Mouse (Mus musculus): ENCODE data around the gene Aoah. TPM values are rescaled to one million over a fixed set of nuclear protein-coding genes. Genes with fewer than 3 reads are reported as not detected.

Gene Aoah
- total and polyA plus RNA-seq, 3 experiments = 0.17 TPM; not detected in 2

GRCm38 (mm10) chr13:20829181-20829900 is 35.4 kb downstream of the Aoah start:
- Histone ChIP-seq H3K27ac (ENCODE audit: insufficient read depth, low read depth) (no peak overlapping the region), H3K4me2 (ENCODE audit: insufficient read depth, low read depth, poor library complexity, severe bottlenecking) (no peak overlapping the region), H3K9me3 (replicated peaks; ENCODE audit: low read length) (no peaks in the 10 kb centered on the region), H3K9ac (ENCODE audit: insufficient read depth, low read depth) (no peak overlapping the region), H3K4me1 (ENCODE audit: control insufficient read depth in 1 of 2, insufficient read depth in 2 of 2) (no peaks in the 10 kb centered on the region), H3K4me3 (replicated peaks in 1 of 3; ENCODE audit: low read depth in 2 of 3, low read length in 2 of 3, poor library complexity in 1 of 3) (no peak overlapping the region), H3K79me2 (replicated peaks; ENCODE audit: control insufficient read depth, extremely low read depth, insufficient read depth, poor library complexity, severe bottlenecking) (no peaks in the 10 kb centered on the region), H3K27me3 (replicated peaks) (no peaks in the 10 kb centered on the region), H3K36me3 (replicated peaks in 1 of 2; ENCODE audit: control insufficient read depth in 1 of 2, insufficient read depth in 1 of 2, low read length in 1 of 2) (no peaks in the 10 kb centered on the region)
- in situ Hi-C loops (cut with MboI; ENCODE audit: low pct_ligation_motif_present, low pct_unique_long_range_greater_than_20kb, low sequenced_read_pairs) = no loop called here
- DNase-seq (ENCODE audit: extremely low read depth) = no peak
- TF ChIP-seq ZNF384 (IDR thresholded peaks at IDR 0.05; ENCODE audit: low read depth, low read length) = no peak
- TF ChIP-seq POLR2AphosphoS2 (IDR thresholded peaks at IDR 0.05; ENCODE audit: low read depth, low read length) = no peak
- TF ChIP-seq MXI1 (IDR thresholded peaks at IDR 0.05; ENCODE audit: low read depth, low read length) = no peak
- TF ChIP-seq GABPA (IDR thresholded peaks at IDR 0.05; ENCODE audit: insufficient replicate concordance, low read depth, low read length) = no peak
- no peak for TF ChIP-seq CTCF (conservative IDR thresholded peaks at IDR 0.05 in 1 of 2, IDR thresholded peaks at IDR 0.05 in 1 of 2; ENCODE audit: low read depth in 2 of 2, low read length in 2 of 2)
- TF ChIP-seq POLR2A (IDR thresholded peaks at IDR 0.05; ENCODE audit: low read depth, low read length) = no peak
- TF ChIP-seq CHD2 (IDR thresholded peaks at IDR 0.05; ENCODE audit: low read length) = no peak
- TF ChIP-seq MAZ (IDR thresholded peaks at IDR 0.05; ENCODE audit: low read depth, low read length) = no peak
- dilution Hi-C loops (cut with MboI; ENCODE audit: extremely low pct_ligation_motif_present, extremely low pct_unique_long_range_greater_than_20kb, low sequenced_read_pairs) = no loop called here

- Histone ChIP-seq H3K4me2 (ENCODE audit: insufficient read depth, low read depth, poor library complexity, severe bottlenecking) (no peak overlapping the region), H3K4me3 (replicated peaks in 1 of 3; ENCODE audit: low read depth in 2 of 3, low read length in 2 of 3, poor library complexity in 1 of 3) (no peak overlapping the region), H3K27me3 (replicated peaks) (no peaks in the 10 kb centered on the region), H3K27ac (ENCODE audit: insufficient read depth, low read depth) (no peak overlapping the region), H3K9ac (ENCODE audit: insufficient read depth, low read depth) (no peak overlapping the region), H3K36me3 (replicated peaks in 1 of 2; ENCODE audit: control insufficient read depth in 1 of 2, insufficient read depth in 1 of 2, low read length in 1 of 2) (no peaks in the 10 kb centered on the region), H3K79me2 (replicated peaks; ENCODE audit: control insufficient read depth, extremely low read depth, insufficient read depth, poor library complexity, severe bottlenecking) (no peaks in the 10 kb centered on the region), H3K4me1 (ENCODE audit: control insufficient read depth in 1 of 2, insufficient read depth in 2 of 2) (no peaks in the 10 kb centered on the region), H3K9me3 (replicated peaks; ENCODE audit: low read length) (no peaks in the 10 kb centered on the region)
- in situ Hi-C loops (cut with MboI; ENCODE audit: low pct_ligation_motif_present, low pct_unique_long_range_greater_than_20kb, low sequenced_read_pairs) = no loop called here
- dilution Hi-C loops (cut with MboI; ENCODE audit: extremely low pct_ligation_motif_present, extremely low pct_unique_long_range_greater_than_20kb, low sequenced_read_pairs) = no loop called here
- TF ChIP-seq POLR2A (IDR thresholded peaks at IDR 0.05; ENCODE audit: low read depth, low read length) = no peak
- DNase-seq (ENCODE audit: extremely low read depth) = no peak
These were observed 62.0 kb downstream of the Aoah start for GRCm38 (mm10) chr13:20855893-20856292.

GRCm38 (mm10) chr13:20899372-20899771 is 105.5 kb downstream of the Aoah start:
- dilution Hi-C loops (cut with MboI; ENCODE audit: extremely low pct_ligation_motif_present, extremely low pct_unique_long_range_greater_than_20kb, low sequenced_read_pairs) = no loop called here
- H3K9me3 ChIP-seq (replicated peaks; ENCODE audit: low read length) = no peaks in the 10 kb centered on the region
- in situ Hi-C loops (cut with MboI; ENCODE audit: low pct_ligation_motif_present, low pct_unique_long_range_greater_than_20kb, low sequenced_read_pairs) = no loop called here

More at GRCm38 (mm10) chr13:20899372-20899771, 105.5 kb downstream of the Aoah start:
- DNase-seq (ENCODE audit: extremely low read depth) = no peak
- Histone ChIP-seq H3K27ac (ENCODE audit: insufficient read depth, low read depth) (no peak overlapping the region), H3K4me2 (ENCODE audit: insufficient read depth, low read depth, poor library complexity, severe bottlenecking) (no peak overlapping the region), H3K79me2 (replicated peaks; ENCODE audit: control insufficient read depth, extremely low read depth, insufficient read depth, poor library complexity, severe bottlenecking) (no peaks in the 10 kb centered on the region), H3K27me3 (replicated peaks) (no peaks in the 10 kb centered on the region), H3K4me3 (replicated peaks in 1 of 3; ENCODE audit: low read depth in 2 of 3, low read length in 2 of 3, poor library complexity in 1 of 3) (no peak overlapping the region), H3K9ac (ENCODE audit: insufficient read depth, low read depth) (no peak overlapping the region), H3K4me1 (ENCODE audit: control insufficient read depth in 1 of 2, insufficient read depth in 2 of 2) (no peaks in the 10 kb centered on the region), H3K36me3 (replicated peaks in 1 of 2; ENCODE audit: control insufficient read depth in 1 of 2, insufficient read depth in 1 of 2, low read length in 1 of 2) (no peaks in the 10 kb centered on the region)
- no peak for TF ChIP-seq POLR2AphosphoS2 (IDR thresholded peaks at IDR 0.05; ENCODE audit: low read depth, low read length)
- TF ChIP-seq MXI1 (IDR thresholded peaks at IDR 0.05; ENCODE audit: low read depth, low read length) = no peak
- TF ChIP-seq PAX5 (IDR thresholded peaks at IDR 0.05; ENCODE audit: low read length) = no peak
- no peak for TF ChIP-seq MAX (IDR thresholded peaks at IDR 0.05; ENCODE audit: low read length)
- TF ChIP-seq ZNF384 (IDR thresholded peaks at IDR 0.05; ENCODE audit: low read depth, low read length) = no peak
- TF ChIP-seq MYC (IDR thresholded peaks at IDR 0.05; ENCODE audit: low read depth, low read length) = no peak
- no peak for TF ChIP-seq ZC3H11A (IDR thresholded peaks at IDR 0.05; ENCODE audit: low read depth, low read length)
- no peak for TF ChIP-seq UBTF (IDR thresholded peaks at IDR 0.05; ENCODE audit: low read depth, low read length)
- no peak for TF ChIP-seq NELFE (IDR thresholded peaks at IDR 0.05; ENCODE audit: low read depth, low read length)
- no peak for TF ChIP-seq EP300 (IDR thresholded peaks at IDR 0.05; ENCODE audit: low read length)
- TF ChIP-seq ETS1 (conservative IDR thresholded peaks at IDR 0.05; ENCODE audit: low read depth, low read length) = no peak
- TF ChIP-seq MAFK (IDR thresholded peaks at IDR 0.05; ENCODE audit: insufficient replicate concordance, low read length) = no peak

Data from CH12.LX (cell line).